Mouse (Mus musculus): ENCODE data around the gene Slc2a8.
"Not testable (repeated sequence)": the region's sequence is repeated elsewhere in the genome, so short reads cannot be mapped to it uniquely, and the experiment has no call there.

The Slc2a8 gene

GRCm38 (mm10) chr2:32981725-32982271 is at the start of gene Slc2a8:
Gene Slc2a8, minus strand, starts transcription at chr2:32982083.
- peak; percentile 85 for DNase-seq (ENCODE audit: low spot score)

- DNase-seq (ENCODE audit: low spot score) = no peak
These were observed 43.2 kb upstream of the Slc2a8 start for GRCm38 (mm10) chr2:33025040-33025439.

GRCm38 (mm10) chr2:33024564-33024963 is 42.7 kb upstream of the Slc2a8 start:
- no peak for DNase-seq (ENCODE audit: low spot score)

GRCm38 (mm10) chr2:33022846-33023245 is 41.0 kb upstream of the Slc2a8 start:
- DNase-seq (ENCODE audit: low spot score) = no peak

GRCm38 (mm10) chr2:33018026-33018425 is 36.1 kb upstream of the Slc2a8 start:
- peak; percentile 68 for DNase-seq (ENCODE audit: low spot score)

- DNase-seq (ENCODE audit: low spot score) = no peak
These were observed 35.3 kb upstream of the Slc2a8 start for GRCm38 (mm10) chr2:33017191-33017590.

- DNase-seq (ENCODE audit: low spot score) = no peak
These were observed 33.0 kb upstream of the Slc2a8 start for GRCm38 (mm10) chr2:33014877-33015276.

GRCm38 (mm10) chr2:33009055-33009454 is 27.2 kb upstream of the Slc2a8 start:
- not testable (repeated sequence) for DNase-seq (ENCODE audit: low spot score)

- no peak for DNase-seq (ENCODE audit: low spot score)
These were observed 23.2 kb upstream of the Slc2a8 start for GRCm38 (mm10) chr2:33005041-33005440.

GRCm38 (mm10) chr2:33002144-33002543 is 20.3 kb upstream of the Slc2a8 start:
- DNase-seq (ENCODE audit: low spot score) = no peak

GRCm38 (mm10) chr2:32999752-33000151 is 17.9 kb upstream of the Slc2a8 start:
- no peak for DNase-seq (ENCODE audit: low spot score)

- no peak for DNase-seq (ENCODE audit: low spot score)
These were observed 15.9 kb upstream of the Slc2a8 start for GRCm38 (mm10) chr2:32997792-32998191.

GRCm38 (mm10) chr2:32997081-32997480 is 15.2 kb upstream of the Slc2a8 start:
- DNase-seq (ENCODE audit: low spot score) = no peak

- no peak for DNase-seq (ENCODE audit: low spot score)
These were observed 10.2 kb upstream of the Slc2a8 start for GRCm38 (mm10) chr2:32992130-32992529.

- DNase-seq (ENCODE audit: low spot score) = no peak
These were observed 8.4 kb upstream of the Slc2a8 start for GRCm38 (mm10) chr2:32990167-32990832.

GRCm38 (mm10) chr2:32989376-32989775 is 7.5 kb upstream of the Slc2a8 start:
- DNase-seq (ENCODE audit: low spot score) = no peak

GRCm38 (mm10) chr2:32985844-32986243 is 4.0 kb upstream of the Slc2a8 start:
- DNase-seq (ENCODE audit: low spot score) = no peak

- no peak for DNase-seq (ENCODE audit: low spot score)
These were observed 1.7 kb upstream of the Slc2a8 start for GRCm38 (mm10) chr2:32983617-32984016.

- no peak for DNase-seq (ENCODE audit: low spot score)
These were observed 817 bp upstream of the Slc2a8 start for GRCm38 (mm10) chr2:32982700-32983099.

- DNase-seq (ENCODE audit: low spot score) = peak; percentile 45
These were observed 602 bp downstream of the Slc2a8 start for GRCm38 (mm10) chr2:32981281-32981680.

- no peak for DNase-seq (ENCODE audit: low spot score)
These were observed 2.2 kb downstream of the Slc2a8 start for GRCm38 (mm10) chr2:32979675-32980074.

GRCm38 (mm10) chr2:32978675-32979074 is 3.2 kb downstream of the Slc2a8 start:
- no peak for DNase-seq (ENCODE audit: low spot score)

GRCm38 (mm10) chr2:32977114-32977513 is 4.8 kb downstream of the Slc2a8 start:
- DNase-seq (ENCODE audit: low spot score) = no peak

GRCm38 (mm10) chr2:32974216-32974615 is 7.7 kb downstream of the Slc2a8 start:
- DNase-seq (ENCODE audit: low spot score) = no peak
